Mouse (Mus musculus) telencephalon, adult 2 months (tissue): ENCODE results near the gene Vps13a.
"Not testable (repeated sequence)": the region's sequence is repeated elsewhere in the genome, so short reads cannot be mapped to it uniquely, and the experiment has no call there.

Experiments
- DNase-seq: peaks from one replicate; pipeline ENCODE4 v3.0.0-alpha.2; 2011; ENCODE audit warnings: low read depth, low spot score

Gene Vps13a

DNA sequence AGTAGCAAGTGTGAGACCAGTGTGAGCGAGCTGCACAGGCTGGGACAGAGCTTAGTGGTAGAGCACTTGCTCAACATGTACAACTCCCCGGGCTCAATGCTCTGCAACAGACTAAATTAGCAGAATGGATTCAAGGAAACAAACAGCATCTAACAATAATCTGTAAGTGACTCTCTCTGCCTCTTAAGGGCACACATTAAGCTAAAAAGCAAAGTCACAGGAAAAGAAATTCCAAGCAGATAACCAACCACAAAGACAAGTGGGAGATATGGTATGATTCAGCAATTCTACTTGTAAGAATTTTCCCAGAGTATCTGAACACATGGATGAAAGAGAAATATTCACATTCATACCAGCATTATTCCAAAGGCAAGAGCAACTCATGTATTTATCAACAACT is 13.3 kb downstream of the Vps13a start:
- DNase-seq, result no peak

DNA sequence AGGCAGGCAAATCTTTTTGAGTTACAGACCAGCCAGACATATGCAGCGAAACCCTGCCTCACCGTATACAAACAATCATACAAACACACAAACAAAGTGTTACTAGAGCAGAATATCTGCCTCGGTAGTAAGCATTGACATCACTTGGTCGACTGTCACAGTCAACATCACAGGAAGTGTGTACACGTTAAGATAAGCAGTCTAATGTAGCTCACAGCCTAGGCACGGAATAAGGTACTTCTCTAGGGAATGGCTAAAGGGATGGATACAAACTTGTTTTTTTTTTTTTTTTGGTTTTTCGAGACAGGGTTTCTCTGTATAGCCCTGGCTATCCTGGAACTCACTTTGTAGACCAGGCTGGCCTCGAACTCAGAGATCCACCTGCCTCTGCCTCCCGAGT is 23.3 kb downstream of the Vps13a start:
- not testable (repeated sequence) for DNase-seq

DNA sequence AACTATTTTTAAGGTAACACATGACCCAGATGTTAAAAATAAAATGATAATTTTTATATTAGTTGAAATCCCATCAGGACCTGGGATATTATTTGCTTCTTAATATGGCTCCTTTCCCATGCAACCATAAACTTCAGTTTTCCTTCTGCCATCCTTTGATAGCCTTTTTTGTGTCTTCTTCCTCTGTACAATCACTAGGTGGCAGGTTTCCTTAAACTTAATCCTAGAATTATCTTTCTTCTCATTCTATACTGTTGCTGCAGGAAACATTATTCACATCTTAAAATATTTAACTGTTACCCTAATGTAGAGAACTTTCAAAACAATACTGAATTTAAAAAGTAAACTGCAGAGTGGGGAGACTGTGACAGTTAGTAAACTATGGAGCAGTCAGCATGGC is 24.9 kb downstream of the Vps13a start:
- no peak for DNase-seq

DNA sequence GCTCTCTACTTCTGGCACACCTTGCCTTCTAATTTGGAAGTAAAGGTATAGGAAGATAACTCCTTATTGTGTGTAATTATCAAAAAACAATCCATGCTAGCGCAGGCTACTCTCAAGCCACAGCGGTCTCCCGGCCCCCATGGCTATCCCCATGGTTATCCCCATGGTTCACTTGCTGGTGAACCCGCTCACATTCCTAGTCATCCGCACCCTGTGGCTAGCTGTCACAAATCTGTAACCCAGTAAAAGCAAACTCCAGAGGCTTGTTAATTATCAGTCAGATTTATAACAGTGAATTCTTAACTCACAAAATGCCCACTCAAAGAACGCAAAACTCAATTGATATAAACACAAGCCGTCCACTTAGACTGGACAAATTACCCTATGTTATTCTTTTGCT is 25.5 kb downstream of the Vps13a start:
- DNase-seq, result no peak

DNA sequence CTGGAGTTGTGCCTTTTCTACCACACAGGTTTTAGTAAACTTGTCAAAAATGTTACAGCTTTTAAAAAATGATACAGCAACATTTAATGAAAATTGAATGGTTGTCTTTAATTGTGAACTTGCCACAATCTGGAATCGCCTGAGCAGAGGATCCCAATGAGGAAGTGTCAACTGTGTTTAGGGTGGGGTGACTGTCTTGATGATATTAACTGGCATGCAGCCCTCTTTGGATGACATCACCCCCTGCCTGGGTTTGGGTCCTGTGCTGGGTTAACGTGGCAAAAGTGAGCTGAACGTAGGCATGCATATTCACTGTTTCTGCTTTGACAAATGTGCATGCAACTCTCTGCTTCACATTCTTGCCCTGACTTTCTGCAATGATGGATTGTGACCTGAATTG is 27.6 kb downstream of the Vps13a start:
- DNase-seq, result no peak

DNA sequence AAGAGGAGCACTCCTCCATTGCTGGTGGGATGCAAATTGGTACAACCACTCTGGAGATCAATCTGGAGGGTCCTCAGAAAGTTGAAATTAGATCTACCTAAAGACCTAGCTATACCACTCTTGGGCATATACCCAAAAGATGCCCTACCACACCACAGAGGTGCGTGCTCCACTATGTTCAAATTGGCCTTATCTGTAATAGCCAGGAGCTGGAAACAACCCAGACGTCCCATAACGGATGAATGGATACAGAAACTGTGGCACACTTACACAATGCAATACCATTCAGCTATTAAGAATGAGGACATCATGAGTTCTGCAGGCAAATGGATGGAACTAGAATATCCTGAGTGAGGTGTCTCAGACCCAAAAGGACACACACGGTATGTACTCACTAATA is 43.9 kb downstream of the Vps13a start:
- no peak for DNase-seq

DNA sequence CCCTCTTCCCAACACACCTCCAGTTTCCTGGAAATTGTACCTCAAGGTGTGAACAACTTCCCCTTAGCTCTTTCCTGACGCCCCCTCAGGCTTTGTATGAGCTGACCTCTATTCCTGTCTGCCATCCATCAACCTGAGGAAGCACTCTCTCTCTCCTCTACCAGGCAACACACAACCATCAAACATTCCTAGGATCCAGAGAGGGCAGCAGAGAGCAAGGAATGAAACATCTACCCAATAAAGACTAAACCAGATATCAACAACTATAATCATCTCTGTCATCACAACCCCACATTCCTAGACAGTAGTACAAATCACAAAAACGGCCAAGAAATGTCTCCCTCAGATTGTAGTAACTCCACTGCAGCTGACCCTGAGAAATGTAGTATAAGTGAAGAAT is 52.0 kb downstream of the Vps13a start:
- no peak for DNase-seq

DNA sequence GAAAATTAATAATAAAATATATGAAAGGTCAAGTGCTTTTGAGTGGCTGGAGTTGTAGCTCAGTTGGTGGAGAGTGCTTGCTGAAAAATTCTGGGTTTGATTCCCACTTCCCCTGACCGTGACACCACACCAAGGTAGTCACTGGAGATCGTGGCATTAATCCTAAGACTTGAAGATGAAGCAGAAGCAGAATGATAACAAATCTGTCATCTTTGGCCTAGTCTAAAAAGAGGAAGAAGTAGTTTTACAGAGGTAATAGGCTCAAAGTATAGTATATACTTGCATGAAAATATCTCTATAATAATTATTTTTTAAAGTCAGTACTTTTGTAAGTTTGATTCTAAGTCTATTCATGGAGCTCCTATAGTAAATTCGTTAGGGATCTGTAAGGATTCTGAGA is 65.5 kb downstream of the Vps13a start:
- DNase-seq, result no peak

DNA sequence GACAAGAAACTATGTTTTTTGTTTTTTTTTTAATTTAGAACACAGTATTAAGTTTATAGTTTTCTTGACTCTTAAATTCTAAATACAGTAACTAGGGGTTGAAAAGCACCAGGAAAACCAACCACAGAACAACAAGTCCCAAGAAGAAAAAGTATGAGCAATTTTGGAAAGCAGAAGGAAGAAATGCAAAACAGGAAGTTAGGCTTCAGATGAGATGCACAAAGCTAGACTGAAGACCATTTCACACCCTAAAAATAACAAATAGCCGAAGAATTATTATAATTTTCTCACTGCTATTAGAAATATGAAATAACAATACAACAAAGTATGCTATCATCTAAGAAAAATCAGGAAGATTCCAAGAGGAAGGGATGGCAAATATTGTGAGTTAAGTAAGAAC is 78.9 kb downstream of the Vps13a start:
- no peak for DNase-seq

DNA sequence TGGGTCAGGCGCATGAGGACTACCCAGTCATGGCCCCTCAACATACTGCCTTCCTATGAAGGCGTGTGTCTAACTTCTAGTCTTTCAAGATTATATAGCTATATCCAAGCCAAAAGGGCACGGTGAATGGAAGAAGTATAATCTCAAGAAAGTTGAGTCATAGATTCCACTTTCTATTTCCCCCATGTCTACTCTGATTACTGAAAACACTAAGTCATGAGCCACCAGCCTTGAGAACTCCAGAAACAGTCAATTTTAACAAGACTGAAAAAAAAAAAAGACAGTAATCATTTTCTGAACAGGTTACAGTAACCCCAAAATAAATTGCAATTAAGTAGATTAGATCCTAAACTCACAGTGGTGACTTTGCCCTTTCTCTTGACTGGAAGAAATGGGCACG is 95.8 kb downstream of the Vps13a start:
- DNase-seq, result no peak

DNA sequence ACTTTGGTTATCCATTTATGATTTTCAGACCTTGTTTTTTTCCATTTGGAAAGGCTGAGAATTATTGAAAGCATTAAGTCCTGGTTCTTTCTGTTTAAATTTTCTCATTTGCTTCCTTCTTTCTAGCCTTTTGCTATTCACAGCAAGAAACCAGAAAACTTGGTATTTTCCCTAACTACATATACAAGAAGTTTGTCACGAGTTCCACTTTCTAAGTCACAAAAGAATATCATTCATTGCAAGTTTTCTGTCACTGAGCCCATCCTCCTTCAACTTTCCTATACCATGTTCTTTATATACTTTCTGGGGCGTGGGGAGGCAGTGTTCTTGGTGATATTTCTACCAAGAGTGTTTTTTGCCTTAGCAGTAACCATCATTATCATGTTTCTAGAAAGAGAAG is 96.5 kb downstream of the Vps13a start:
- no peak for DNase-seq

DNA sequence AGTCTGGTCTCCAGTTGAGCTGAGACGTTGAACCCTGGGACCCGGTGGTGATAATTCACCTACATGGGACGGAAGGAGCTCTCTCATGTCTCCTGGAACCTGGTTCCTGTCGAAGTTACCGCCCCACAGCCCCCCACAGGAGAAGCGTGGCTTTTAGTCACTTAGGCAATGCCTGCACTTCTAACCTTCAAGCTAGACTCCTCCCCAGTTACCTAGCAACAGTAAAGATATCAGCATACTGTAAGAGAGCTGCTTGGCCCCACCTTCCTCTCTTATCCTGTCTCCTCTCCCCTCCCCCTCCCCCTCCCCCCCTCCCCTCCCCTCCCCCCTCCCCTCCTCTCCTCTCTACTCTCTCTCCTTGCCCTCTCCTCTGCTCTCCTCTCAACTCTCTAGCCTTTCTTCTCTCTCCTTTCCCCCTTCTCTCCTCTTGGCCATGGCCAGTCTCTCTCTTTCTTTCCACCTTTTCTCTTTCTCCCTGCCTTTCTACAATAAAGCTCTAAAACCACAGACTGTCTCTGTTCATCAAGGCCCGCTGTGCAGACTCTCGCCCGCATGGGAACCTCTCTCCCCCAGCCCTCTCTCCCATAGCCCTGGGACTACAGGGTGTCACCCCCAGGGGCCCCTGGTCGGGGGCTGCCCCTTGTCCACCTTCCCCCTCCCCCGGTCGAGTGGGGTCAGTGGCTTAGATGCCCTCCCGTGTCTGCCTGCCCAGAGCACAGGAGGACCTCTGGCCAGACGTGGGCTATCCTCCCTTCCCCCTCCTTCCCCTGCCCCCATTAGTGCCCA is 154.9 kb downstream of the Vps13a start:
- DNase-seq, result no peak

DNA sequence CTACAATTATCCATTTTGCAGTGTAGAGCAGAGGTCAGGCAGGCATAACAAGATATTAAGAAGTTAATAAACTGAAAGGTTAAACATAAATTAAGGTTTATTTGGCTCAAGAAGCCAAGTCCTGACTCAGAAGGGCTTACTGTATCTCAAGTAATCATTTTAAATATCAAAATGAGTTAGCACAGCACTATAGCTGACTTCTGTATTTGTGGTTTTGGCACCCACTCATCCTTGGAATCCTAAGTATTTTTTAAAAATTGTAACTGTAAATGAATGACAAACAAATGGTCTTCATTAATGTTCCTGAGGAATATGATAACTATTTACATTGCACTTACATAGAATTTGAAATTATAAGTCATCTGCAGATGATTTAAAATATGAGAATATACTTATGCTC is 155.7 kb downstream of the Vps13a start:
- DNase-seq, result no peak

DNA sequence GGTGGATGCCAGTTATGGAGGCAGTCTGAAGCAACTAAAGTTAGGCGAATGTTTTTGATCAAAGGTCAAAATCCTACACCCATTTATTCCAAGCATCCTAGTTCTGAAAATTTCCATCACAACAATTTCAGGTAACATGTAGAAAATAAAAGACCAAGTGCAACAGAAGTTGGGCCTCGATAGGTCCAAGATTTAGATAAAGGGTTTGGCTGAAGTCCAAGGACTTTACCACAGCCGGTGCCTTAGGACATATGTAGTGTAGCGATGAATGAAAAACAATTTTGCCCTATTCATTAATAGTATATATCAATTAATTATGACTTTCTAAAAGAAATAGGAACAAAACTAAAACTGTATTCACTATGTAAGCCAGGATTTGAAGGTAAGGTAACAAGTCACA is 157.6 kb downstream of the Vps13a start:
- no peak for DNase-seq

DNA sequence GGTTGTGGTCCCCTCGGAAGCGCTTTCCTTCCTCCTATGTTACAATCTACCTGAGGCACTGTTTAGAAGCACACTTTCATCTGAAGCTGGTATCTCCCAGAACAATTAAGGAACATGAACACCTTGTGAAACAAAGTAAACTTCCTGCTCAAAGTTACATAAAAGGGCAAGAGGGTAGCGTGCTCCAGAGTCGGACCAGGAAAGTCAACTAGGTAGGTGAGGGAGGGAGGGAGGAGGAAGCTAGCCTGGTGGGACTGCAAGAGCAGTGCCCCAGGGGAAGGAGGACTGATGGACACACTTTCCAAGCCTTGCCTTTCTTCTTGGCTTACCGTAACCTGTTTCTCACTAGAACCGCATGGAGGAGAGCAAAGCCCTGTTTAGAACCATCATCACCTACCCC is 173.1 kb downstream of the Vps13a start:
- no peak for DNase-seq

DNA sequence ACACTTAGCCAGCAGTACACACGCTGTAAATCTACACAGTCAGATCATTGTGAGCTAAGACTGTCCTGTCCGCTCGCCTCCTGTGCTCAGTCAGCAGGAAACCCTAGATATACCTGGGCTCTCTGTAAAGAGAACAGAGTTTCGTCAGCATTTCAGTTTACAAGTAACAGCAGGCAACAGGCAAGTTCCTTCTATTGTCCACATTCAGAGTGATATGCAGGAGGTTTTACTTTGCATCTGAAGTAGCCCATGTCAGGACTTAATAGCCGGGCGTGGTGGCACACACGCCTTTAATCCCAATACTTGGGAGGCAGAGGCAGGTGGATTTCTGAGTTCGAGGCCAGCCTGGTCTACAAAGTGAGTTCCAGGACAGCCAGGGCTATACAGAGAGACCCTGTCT is 178.7 kb downstream of the Vps13a start:
- no peak for DNase-seq

DNA sequence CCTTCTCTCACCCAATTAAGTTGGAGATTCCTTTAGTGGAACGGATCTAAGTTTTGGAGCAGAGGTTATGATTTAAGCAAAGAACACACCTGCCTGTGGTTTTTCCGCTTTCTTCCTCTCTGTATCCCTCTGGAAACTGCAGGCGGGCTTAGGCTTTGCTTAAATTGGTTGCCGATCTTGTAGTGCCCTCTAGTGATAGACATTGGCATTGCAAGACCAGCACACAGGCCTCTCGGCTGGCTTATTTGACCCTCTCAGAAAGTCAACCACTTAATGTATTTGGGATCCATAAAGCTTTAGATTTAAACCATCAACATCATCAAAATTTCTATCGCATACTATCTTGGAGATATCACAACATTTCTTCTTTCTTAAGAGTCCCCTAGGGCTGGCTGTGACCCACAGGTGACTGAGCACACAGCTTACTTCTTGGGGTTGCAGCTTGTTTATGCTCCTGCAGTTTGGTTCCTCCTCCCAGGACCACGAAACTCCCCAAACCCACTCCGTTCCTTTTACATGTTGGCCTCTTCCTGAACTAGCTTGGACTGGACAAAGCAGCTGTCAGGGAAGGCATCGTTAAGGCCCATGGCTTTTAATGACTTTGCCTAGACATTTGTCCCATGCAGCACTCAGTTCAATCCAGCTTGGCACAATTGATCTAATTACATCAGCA is 181.3 kb downstream of the Vps13a start:
- DNase-seq, result peak; percentile 50

DNA sequence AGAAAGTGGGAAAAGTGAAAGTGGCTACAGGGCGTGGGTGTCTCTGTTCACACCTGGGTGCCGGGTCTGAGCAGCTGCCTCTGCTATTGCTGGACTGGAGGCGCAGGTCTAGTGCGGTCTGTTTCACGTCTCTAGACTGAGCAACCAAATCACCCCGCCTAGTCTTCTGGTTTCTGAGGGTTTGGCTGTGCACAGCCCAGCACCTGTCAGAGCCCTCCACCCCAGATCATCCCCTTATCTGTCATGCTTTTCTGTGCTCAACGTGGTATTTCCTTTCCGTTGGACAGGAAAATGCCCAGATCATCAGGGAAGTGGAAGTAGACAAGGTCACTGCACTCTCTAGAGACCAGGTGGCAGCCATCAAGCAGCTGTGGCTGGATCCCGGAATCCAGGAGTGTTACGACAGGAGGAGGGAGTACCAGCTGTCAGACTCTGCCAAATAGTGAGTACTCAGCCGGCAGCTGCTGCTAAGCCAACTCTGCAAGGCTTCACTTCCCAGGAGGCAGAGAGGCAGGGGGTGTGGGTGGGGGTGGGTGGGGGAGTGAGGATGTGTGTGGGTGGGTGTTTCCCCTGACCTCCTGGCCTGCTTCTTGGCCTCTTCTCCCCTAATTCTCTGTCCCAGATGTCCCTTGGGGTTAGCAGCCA is 182.0 kb downstream of the Vps13a start:
- no peak for DNase-seq

DNA sequence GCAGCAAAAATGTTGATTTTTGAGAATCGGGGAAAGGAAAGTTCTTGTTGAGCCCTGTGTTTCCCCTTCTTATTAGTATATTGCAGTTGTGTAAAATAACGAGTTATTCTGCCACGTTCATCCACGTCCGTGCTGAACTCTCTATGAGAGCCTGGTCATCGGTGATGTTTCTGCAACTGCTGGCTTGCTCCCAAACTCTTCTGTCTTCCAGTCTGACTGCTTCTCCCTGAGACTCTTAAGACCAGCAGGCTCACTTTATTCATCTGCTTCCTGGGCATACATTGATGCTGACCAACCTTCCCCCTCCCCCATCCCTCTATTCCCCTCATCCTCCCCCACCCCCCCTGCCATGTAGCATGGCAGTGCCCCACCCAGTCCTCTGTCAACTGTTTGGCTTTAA is 183.5 kb downstream of the Vps13a start:
- no peak for DNase-seq

DNA sequence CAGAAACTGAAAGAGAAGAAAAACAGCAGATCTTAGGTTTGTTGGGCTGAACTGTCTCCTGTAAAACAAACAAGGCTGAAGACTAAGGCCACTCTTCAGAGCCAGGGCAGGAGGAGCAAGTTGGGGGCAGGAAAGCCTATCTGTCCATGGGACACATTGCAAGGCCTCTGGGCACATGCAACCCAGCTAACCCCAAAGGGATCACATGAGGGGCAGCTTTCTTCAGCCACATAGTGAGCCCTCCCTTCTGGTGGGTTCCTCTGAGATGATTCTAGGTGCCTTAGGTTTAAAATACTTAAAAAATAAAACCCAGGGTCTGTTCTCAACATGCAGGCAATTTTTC is 186.8 kb downstream of the Vps13a start:
- no peak for DNase-seq

DNA sequence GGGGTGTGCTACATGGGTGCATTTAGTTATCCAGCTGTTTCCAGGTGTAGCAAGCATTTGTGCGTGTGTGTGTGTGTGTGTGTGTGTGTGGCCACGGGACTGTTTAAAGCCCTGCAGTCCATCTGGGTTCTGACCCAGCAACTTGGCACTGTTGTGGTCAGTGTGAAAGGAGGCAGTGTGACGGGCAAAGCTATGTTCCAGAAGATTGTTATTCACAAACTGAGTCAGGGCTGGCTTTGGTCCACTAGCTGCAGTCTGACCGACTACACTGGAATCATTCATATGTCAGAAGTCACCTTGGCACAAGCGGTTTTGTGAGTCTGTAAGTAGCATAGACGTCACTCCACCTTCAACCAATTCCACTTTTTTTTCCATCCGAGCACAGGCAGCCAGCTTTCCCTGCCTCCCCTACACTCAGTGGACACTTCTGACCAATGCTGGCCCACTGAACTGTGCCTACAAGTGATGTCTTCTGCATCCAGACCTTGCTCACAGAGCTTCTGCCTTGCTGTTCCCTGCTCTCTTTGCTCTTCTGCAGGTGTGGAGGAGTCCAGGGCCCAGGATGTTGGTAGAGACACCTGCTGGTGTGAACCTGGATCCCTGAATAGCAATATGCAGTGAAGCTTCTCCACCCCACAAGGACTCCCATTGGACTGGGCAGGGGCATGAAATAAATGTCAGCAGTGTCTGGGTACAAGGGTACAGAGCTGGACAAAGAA is 187.3 kb downstream of the Vps13a start:
- peak; percentile 49 for DNase-seq

DNA sequence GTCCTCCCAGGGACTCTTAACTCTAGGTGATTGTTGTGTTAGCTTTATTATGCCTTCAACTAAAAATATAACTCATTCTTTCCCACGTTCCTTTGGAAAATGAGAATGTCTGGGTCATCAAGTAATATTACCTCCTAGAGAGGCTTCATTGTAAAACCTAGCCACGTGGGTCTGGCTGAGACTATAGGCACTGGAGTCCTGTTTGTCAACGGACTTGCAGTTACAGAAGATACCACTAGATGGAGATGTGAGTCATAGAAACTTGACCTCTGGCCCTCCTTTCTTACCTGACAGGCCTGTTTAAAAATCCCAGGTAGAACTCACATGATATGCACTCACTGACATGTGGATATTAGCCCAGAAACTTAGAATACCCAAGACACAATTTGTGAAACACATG is 195.4 kb downstream of the Vps13a start:
- DNase-seq, result no peak

DNA sequence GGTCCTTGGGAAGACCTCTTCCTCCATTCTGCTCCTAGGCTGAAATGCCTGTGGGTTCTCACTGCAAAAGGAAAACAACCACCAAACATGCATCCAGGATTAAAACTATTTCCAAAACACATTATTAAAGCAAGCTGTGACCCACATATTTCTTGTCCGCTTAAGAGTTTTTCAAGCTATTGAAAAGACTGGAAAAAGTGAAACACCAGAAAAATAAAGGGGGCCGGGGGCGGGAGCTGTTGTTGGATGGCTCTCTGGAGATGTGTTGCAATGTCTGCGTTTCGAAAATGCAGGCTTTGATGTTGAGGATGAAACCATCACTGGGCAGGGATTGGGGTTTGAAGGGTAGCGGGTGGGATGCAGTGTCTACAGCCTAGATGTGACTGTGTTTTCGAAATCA is 196.2 kb downstream of the Vps13a start:
- DNase-seq, result no peak
